Mouse (Mus musculus) forebrain, embryonic 14.5 days (tissue): ENCODE measurements around the gene 9130019O22Rik. TPM values are rescaled to one million over a fixed set of nuclear protein-coding genes. Genes with fewer than 3 reads are reported as not detected.
"Not testable (repeated sequence)": the region's sequence is repeated elsewhere in the genome, so short reads cannot be mapped to it uniquely, and the experiment has no call there.

Experiments used
- ATAC-seq: fragments of 200-750 bp; cut with Nextera tagmentation; 2 replicates; pipeline ENCODE4 v1.8.0; 2017; ENCODE audit warnings: mild to moderate bottlenecking, moderate library complexity
- DNase-seq: peaks from one replicate; pipeline ENCODE4 v3.0.0-alpha.2; 2015; ENCODE audit warnings: low spot score
- H3K27ac ChIP-seq: fragments of 300-500 bp; sonication (generic); 2 replicates; pipeline ENCODE4 v1.5.1; 2014; ENCODE audit warnings: low read depth, mild to moderate bottlenecking, control low read depth, low read length, moderate library complexity
- H3K27me3 ChIP-seq: fragments of 300-500 bp; sonication (generic); replicated peaks from 2 replicates; pipeline ENCODE4 v1.6.1; 2014; ENCODE audit warnings: low read length, control low read depth, mixed read lengths; ENCODE audit not compliant: control insufficient read depth, insufficient read depth
- H3K36me3 ChIP-seq: fragments of 300-500 bp; sonication (generic); 2 replicates; pipeline ENCODE4 v1.6.1; 2014; ENCODE audit warnings: low read length, control low read depth; ENCODE audit not compliant: control insufficient read depth, insufficient read depth
- H3K4me1 ChIP-seq: fragments of 300-500 bp; sonication (generic); 2 replicates; pipeline ENCODE4 v1.6.1; 2014; ENCODE audit warnings: antibody characterized with exemption, low read length, control low read depth; ENCODE audit not compliant: control insufficient read depth, insufficient read depth
- H3K4me2 ChIP-seq: fragments of 300-500 bp; sonication (generic); 2 replicates; pipeline ENCODE4 v1.6.1; 2014; ENCODE audit warnings: mild to moderate bottlenecking, control low read depth, low read length
- H3K4me3 ChIP-seq: fragments of 300-500 bp; sonication (generic); 2 replicates; pipeline ENCODE4 v1.5.1; 2014; ENCODE audit warnings: low read depth, low read length, control low read depth
- H3K9ac ChIP-seq: fragments of 300-500 bp; sonication (generic); 2 replicates; pipeline ENCODE4 v1.6.1; 2014; ENCODE audit warnings: mild to moderate bottlenecking, low read length, control low read depth, moderate library complexity
- H3K9me3 ChIP-seq: fragments of 300-500 bp; sonication (generic); replicated peaks from 2 replicates; pipeline ENCODE4 v1.6.1; 2016; ENCODE audit warnings: low read length, control low read depth, mixed read lengths; ENCODE audit not compliant: control insufficient read depth
- WGBS: fragments of 180-500 bp; shearing (Covaris S2); extraction: QIAGEN DNeasy Blood & Tissue Kit; methylation state at CpG from one replicate; pipeline ENCODE4 v1.1.7; 2014; 5-methylcytosine and 5-hydroxymethylcytosine counted together
- polyA plus RNA-seq: library from polyadenylated mRNA; unstranded; fragments of >200 nt; fragmentation: Nextera tagmentation; extraction: Ambion mirVana; gene quantifications from 2 replicates; pipeline ENCODE4 v1.2.1, GENCODE M21; 2014

9130019O22Rik gene
- polyA plus RNA-seq, 1 experiment from 2014 or later, result 6.6 TPM

GRCm38 (mm10) chr7:127406002-127406987 lies 19.3 kb upstream of the 9130019O22Rik start, which contains the start of gene Zfp764:
Gene Zfp764 (minus strand): TSS chr7:127406822.
- Histone ChIP-seq H3K4me3 (peak within 1 kb of the TSS; percentile 46), H3K9ac (peak within 1 kb of the TSS; percentile 77), H3K4me2 (peak within 1 kb of the TSS; percentile 80)
- 11% methylated on average over 40 of the region's 40 CpGs for WGBS
- ATAC-seq (peak; percentile 89), DNase-seq (peak; percentile 93)
- H3K27ac ChIP-seq, H3K9me3 ChIP-seq, H3K4me1 ChIP-seq, H3K36me3 ChIP-seq, H3K27me3 ChIP-seq: not testable (repeated sequence)

- H3K4me1 ChIP-seq, ATAC-seq, H3K27me3 ChIP-seq, H3K9ac ChIP-seq, H3K9me3 ChIP-seq, H3K36me3 ChIP-seq, H3K27ac ChIP-seq, H3K4me2 ChIP-seq, H3K4me3 ChIP-seq, DNase-seq: not testable (repeated sequence)
- WGBS, result 94% methylated on average over 6 of the region's 6 CpGs
Observed at GRCm38 (mm10) chr7:127404101-127404500, 17.1 kb upstream of the 9130019O22Rik start.

GRCm38 (mm10) chr7:127402980-127403379 lies 16.0 kb upstream of the 9130019O22Rik start:
- Histone ChIP-seq H3K9ac (no peak overlapping the region), H3K27me3 (no peaks in the 10 kb centered on the region), H3K4me2 (no peak overlapping the region), H3K36me3 (no peaks in the 10 kb centered on the region), H3K4me1 (no peaks in the 10 kb centered on the region), H3K4me3 (no peak overlapping the region), H3K27ac (no peak overlapping the region), H3K9me3 (no peaks in the 10 kb centered on the region)
- 42% methylated on average over 2 of the region's 2 CpGs for WGBS
- no peak for DNase-seq
- ATAC-seq, result no peak

GRCm38 (mm10) chr7:127400355-127400754 lies 13.4 kb upstream of the 9130019O22Rik start:
- DNase-seq (no peak), ATAC-seq (no peak)
- H3K9me3 ChIP-seq, result no peaks in the 10 kb centered on the region
- H3K4me2 ChIP-seq, result no peak overlapping the region
- no peaks in the 10 kb centered on the region for H3K27me3 ChIP-seq
- WGBS, result 68% methylated on average over 3 of the region's 3 CpGs
- H3K27ac ChIP-seq, result no peak overlapping the region
- H3K9ac ChIP-seq, result no peak overlapping the region
- H3K4me1 ChIP-seq, result no peaks in the 10 kb centered on the region
- H3K4me3 ChIP-seq, result no peak overlapping the region
- H3K36me3 ChIP-seq, result no peaks in the 10 kb centered on the region

GRCm38 (mm10) chr7:127393944-127394333 lies 7.0 kb upstream of the 9130019O22Rik start:
- Histone ChIP-seq H3K27me3 (no peaks in the 10 kb centered on the region), H3K36me3 (peaks cover 7% of the 10 kb centered on the region), H3K27ac (peak overlapping the region; percentile 79), H3K4me1 (peaks cover 10% of the 10 kb centered on the region; the same call in 1 of the 2 replicates), H3K9me3 (no peaks in the 10 kb centered on the region), H3K4me3 (peak overlapping the region; percentile 63), H3K4me2 (peak overlapping the region; percentile 79), H3K9ac (peak overlapping the region; percentile 61)
- 24% methylated on average over 7 of the region's 7 CpGs for WGBS
- ATAC-seq, result no peak
- DNase-seq, result no peak

GRCm38 (mm10) chr7:127393157-127393943 lies 6.4 kb upstream of the 9130019O22Rik start, which contains the start of gene E430018J23Rik:
Gene E430018J23Rik (minus strand): TSS chr7:127393629.
- DNase-seq, result peak; percentile 98
- ATAC-seq, result peak; percentile 94

GRCm38 (mm10) chr7:127392251-127392824 lies 5.4 kb upstream of the 9130019O22Rik start:
- H3K4me1 ChIP-seq, result peaks cover 10% of the 10 kb centered on the region; the same call in 1 of the 2 replicates
- peak overlapping the region; percentile 85 for H3K9ac ChIP-seq
- DNase-seq (no peak), ATAC-seq (no peak)
- WGBS, result 84% methylated on average over 8 of the region's 8 CpGs
- H3K27me3 ChIP-seq, result no peaks in the 10 kb centered on the region
- H3K27ac ChIP-seq, result no peak overlapping the region
- peak overlapping the region; percentile 63; the same call in 1 of the 2 replicates for H3K4me3 ChIP-seq
- peak overlapping the region; percentile 79 for H3K4me2 ChIP-seq
- no peaks in the 10 kb centered on the region for H3K9me3 ChIP-seq
- peaks cover 7% of the 10 kb centered on the region for H3K36me3 ChIP-seq

More at GRCm38 (mm10) chr7:127393157-127393943, 6.4 kb upstream of the 9130019O22Rik start, which contains the start of gene E430018J23Rik:
- WGBS, result under 1% methylated on average over 45 of the region's 45 CpGs
- Histone ChIP-seq H3K4me1 (peaks cover 10% of the 10 kb centered on the region; the same call in 1 of the 2 replicates), H3K9ac (peak within 1 kb of the TSS; percentile 85), H3K27ac (peak within 1 kb of the TSS; percentile 79), H3K4me2 (peak within 1 kb of the TSS; percentile 79), H3K36me3 (peaks cover 7% of the 10 kb centered on the region), H3K9me3 (no peaks in the 10 kb centered on the region), H3K27me3 (no peaks in the 10 kb centered on the region), H3K4me3 (peak within 1 kb of the TSS; percentile 63)

- no peak for ATAC-seq
- WGBS, result 96% methylated on average over 16 of the region's 16 CpGs
Observed at GRCm38 (mm10) chr7:127391538-127391937, 4.6 kb upstream of the 9130019O22Rik start.

More at GRCm38 (mm10) chr7:127391538-127391937, 4.6 kb upstream of the 9130019O22Rik start:
- no peak overlapping the region for H3K4me3 ChIP-seq
- H3K36me3 ChIP-seq, result peaks cover 7% of the 10 kb centered on the region
- no peaks in the 10 kb centered on the region for H3K9me3 ChIP-seq
- H3K4me1 ChIP-seq, result peaks cover 10% of the 10 kb centered on the region; the same call in 1 of the 2 replicates
- no peak for DNase-seq
- no peak overlapping the region for H3K4me2 ChIP-seq
- no peak overlapping the region for H3K9ac ChIP-seq
- H3K27ac ChIP-seq, result no peak overlapping the region
- no peaks in the 10 kb centered on the region for H3K27me3 ChIP-seq
